Mouse (Mus musculus) gonadal fat pad, adult 2 months (tissue): Measurements from ENCODE around the gene Cdk5r2. TPM values are rescaled to one million over a fixed set of nuclear protein-coding genes. Genes with fewer than 3 reads are reported as not detected.

Source experiments
- DNase-seq: peaks from one replicate; pipeline ENCODE4 v3.0.0-alpha.2; 2012; ENCODE audit warnings: low read depth
- polyA plus RNA-seq: library from polyadenylated mRNA; depleted of rRNA; stranded (reverse); fragments of >200 nt; gene quantifications from 2 replicates; pipeline ENCODE4 v1.2.3, GENCODE M21; 2012

Cdk5r2 gene
- polyA plus RNA-seq, 1 experiment, result 0.04 TPM

- no peak for DNase-seq
Observed at GRCm38 (mm10) chr1:74851001-74851775, 3.5 kb upstream of the Cdk5r2 start.

DNA sequence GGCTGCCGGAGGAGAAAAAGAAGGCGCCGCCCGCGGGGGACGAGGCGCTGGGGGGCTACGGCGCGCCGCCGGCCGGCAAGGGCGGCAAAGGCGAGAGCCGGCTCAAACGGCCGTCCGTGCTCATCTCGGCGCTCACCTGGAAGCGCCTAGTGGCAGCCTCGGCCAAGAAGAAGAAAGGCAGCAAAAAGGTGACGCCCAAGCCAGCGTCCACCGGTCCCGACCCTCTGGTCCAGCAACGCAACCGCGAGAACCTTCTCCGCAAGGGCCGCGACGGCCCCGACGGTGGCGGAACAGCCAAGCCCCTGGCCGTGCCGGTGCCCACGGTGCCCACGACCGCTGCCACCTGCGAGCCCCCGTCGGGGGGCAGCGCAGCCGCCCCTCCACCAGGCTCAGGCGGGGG lies 422 bp downstream of the Cdk5r2 start:
- no peak for DNase-seq

DNA sequence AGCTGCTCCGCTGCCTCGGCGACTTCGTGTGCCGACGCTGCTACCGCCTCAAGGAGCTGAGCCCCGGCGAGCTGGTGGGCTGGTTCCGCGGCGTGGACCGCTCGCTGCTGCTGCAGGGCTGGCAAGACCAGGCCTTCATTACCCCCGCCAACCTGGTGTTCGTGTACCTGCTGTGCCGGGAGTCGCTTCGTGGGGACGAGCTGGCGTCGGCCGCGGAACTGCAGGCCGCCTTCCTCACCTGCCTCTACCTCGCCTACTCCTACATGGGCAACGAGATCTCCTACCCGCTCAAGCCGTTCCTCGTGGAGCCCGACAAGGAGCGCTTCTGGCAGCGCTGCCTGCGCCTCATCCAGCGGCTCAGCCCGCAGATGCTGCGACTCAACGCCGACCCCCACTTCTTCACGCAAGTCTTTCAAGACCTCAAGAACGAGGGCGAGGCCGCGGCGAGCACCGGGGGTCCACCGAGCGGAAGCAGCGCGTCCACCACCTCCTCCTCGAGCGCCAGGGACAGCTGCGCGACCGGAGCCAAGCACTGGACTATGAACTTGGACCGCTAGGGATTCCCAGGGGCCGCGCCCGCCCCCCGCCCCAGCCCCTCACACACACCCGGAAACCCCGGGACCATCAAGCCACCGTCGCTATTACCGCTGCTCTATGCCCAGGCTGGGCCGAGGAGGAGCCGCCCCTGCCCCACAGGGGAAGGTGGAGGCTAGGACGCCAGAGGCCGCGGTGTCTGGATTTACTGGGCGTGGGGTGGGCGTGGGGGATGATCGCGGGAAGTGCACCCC lies 1.1 kb downstream of the Cdk5r2 start:
- no peak for DNase-seq

DNA sequence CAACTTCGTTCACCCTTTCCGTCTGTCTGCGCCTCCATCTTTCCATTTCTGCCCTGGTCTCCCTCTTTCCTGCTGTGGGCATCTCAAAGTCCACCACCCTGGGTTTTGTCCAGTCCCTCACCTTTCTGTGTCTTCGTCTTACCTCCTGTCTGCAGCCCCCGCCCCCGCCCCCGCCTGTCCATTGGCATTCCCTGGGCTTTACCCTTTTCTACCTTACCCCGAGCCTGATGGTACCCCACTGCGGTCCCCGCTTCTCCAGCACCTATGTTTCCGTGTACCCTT lies 1.6 kb downstream of the Cdk5r2 start:
- DNase-seq, result no peak

DNA sequence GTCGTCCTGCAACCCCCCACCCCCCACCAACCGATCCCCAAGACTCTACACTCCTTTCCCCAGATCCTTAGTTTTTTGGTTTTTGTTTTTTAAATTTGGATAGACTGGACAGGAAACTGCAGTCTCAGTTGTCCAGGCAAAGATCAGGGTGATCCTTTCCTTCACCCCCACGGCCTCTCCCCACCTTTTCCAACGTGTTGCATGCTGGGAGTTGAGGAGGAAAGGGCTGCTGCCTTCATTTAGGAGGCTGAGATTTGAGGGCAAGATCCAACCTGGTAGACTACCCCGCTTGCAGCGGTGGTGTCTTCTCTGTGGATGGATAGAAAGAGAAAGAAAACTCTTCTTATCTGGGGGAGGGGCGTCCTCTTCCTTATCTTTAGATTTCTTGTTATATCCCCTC lies 2.1 kb downstream of the Cdk5r2 start:
- DNase-seq, result no peak

DNA sequence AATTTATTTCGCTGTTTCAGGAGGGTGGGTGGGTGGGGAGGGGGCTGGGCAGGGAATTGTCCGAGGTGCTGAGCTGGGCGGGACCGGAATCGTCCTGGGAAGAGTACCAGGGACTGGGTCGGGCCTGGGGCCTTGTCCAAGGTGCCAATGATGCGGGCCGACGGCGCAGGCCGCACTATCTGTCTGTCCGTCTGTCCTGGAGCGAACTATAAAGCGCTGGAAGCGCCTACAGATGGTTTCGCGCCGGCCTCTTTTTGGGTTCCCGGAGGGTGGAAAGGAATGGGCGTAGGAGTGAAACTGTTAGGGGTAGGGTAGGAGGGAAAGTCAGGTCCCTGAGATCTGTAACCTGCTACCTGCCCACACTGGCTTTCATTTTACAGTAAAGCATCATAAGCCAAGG lies 2.5 kb downstream of the Cdk5r2 start:
- no peak for DNase-seq

- no peak for DNase-seq
Observed at GRCm38 (mm10) chr1:74857677-74858076, 2.9 kb downstream of the Cdk5r2 start.

DNA sequence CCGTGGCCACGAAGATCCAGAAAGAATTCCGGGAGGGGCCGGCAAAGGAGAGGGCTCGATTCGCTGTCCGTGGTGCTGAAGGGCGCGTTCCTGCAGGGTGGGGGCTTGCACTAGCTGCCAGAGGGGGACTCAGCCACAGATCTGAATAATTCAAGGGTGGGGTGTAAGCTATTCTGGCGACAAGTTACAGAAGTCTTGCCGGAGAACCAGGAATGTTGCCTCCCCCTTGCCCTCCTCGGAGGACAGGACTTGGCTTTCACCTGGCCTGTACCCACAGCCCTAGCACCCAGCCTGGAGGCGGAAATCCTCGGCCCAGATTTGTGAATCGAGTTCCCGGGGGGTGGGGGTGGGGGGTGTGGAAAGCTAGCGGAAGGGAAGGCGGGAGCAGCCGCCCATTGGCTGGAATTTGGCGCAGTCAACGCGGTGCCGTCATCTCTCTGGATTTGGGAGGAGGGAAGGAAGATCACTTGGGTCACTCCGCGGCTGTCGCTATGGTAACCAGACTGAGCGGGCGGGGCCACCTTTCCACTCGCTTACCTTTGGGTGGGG lies 3.5 kb downstream of the Cdk5r2 start:
- DNase-seq, result no peak

- DNase-seq, result no peak
Observed at GRCm38 (mm10) chr1:74858805-74859204, 4.1 kb downstream of the Cdk5r2 start.

DNA sequence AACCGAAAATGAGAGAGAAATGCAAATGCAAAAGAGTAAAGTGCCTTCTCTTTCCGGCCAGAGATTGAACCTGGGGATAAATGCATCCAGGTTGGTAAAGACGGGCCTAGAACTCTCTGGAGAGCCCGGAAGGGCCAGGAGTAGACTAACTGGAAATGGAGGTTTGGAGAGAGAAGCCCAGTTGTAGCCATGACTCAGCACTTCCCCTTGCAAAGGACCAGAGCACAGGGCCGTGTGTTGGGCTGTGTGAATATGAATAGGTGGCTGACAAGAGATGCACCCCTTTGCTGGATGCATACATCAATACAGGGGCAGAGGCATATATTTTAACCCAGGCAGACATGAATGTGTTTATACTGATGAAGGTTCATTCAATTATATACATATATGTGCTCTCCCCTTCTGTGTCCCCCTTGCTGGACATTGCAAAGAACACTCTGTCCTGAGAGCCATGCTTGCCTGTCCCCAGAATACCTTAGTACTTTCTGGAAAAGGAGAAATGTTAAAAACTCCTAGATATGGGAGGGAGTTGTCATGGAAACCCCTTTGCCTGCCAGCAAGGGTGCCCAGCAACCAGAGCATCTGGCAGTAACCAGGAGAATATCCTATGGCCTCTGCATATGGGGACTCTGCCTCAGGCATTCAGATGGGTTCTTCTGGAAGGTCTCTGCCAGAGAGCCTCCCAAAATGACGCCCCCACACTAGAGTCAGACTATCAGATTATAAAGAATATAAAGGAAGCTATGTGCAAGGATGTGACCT lies 4.7 kb downstream of the Cdk5r2 start:
- DNase-seq, result no peak

GRCm38 (mm10) chr1:74861783-74862182 lies 7.0 kb downstream of the Cdk5r2 start:
- no peak for DNase-seq

DNA sequence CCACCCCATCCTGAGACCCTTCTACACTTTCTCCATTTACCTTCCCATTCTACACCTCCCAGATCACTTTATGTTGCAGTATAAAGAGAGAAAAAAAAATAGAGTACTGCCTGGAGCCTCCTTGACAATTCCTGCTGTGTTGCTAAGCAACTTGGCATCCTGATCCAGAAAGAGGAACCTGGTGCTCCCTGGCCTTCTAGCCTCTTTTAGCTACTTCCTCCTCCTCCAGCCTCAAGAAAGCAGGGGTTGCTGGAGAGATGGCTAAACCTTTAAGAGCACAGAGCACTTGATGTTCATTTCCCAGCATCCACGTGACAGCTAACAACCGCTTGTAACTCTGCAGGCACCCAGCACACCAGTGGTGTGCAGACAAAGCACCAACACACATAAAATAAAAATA lies 17.5 kb downstream of the Cdk5r2 start:
- no peak for DNase-seq

DNA sequence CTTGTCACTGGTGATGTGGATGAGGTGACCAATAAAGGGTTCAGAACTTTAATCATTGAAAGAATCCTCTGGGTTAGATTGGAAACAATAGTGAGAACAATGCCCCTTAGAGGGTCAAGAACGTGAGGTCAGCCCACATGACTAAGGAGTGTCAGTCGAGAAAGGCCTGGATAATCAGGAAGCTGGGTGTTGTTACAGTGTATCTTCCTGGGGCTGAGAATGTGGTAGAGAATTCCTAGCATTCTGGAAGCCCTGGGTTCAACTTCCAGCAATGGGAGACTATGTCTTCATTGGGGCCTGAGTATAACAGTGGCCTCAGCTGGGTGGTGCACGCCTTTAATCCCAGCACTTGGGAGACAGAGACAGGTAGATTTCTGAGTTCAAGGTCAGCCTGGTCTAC lies 22.5 kb downstream of the Cdk5r2 start:
- no peak for DNase-seq

DNA sequence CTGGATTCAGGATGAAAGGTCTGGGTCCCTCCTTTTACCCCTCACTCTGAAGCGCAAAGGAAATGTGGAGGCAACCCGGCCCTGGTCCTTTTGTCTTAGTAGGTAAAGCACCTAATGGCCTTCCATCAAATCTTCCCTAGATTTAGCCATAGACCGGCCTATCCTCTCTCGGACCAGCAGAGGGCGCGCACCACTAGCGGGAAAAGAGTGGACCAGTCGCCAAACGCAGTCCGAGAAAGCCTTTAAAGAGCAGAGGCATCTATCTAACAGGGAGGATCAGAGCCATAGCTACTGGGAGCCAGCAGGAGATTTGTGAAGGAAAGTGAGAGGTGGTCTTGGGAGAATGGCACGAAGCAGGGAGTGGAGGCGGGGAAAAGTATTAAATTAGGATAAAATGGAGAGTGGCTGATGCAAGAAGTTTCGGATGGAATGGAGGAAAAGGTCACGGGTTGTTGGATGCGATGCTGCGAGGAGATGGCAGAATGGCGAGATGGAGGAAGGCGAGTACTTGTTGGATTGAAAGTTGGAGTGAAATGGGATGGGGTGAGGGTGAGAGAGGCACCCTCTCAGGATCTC lies 26.1 kb downstream of the Cdk5r2 start:
- DNase-seq, result no peak

DNA sequence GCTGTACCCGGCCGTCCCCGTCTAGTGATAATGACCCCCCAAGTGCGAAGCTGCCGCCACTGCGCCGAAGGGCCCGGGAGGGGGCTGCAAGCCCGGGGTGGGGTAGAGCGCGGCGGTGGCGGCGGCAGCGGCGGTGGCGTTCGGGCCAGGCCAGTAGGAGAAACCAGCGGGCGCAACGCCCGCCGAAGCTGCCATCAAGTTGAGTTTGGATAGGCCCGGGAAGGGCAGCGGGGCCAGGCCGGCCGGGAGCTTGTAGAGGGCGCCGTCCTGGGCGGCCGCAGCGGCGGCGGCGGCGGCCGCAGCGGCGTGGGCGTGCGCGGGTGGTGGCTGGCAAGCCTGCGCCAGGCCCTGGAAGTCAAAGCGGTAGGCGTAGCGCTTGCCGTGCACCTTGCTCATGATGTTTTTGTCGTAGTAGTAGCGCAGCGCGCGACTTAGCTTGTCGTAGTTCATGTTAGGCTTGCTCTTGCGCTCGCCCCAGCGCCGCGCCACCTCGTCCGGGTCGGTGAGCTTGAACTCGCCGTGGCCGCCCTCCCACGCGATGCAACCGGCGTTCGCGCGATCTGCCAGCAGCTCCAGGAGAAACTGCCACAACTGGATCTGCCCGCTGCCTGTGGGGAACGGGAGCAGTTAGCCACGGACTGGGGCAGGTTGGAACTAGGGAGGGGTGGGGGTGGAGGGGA lies 27.5 kb downstream of the Cdk5r2 start:
- no peak for DNase-seq

DNA sequence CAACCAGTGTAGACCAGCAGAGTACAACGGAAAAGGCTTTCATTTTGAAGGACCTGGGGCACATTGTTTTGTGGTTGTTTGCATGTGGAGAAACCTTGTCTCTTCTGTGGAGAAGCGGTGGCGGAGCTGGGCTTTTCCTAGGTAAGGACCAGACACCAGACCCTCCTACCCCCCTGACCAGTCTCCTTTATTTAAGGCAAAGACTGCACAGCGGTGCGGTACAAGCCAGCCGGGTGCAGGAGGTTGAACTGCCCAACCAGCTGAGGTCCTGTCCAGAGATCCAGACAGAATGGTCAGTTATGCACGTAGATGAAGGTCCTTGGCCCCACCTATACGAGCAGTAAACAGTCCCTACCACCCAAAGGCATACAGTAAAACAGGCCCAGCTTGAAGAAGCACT lies 28.1 kb downstream of the Cdk5r2 start:
- DNase-seq, result no peak

GRCm38 (mm10) chr1:74883441-74883840 lies 28.7 kb downstream of the Cdk5r2 start:
- DNase-seq, result no peak

DNA sequence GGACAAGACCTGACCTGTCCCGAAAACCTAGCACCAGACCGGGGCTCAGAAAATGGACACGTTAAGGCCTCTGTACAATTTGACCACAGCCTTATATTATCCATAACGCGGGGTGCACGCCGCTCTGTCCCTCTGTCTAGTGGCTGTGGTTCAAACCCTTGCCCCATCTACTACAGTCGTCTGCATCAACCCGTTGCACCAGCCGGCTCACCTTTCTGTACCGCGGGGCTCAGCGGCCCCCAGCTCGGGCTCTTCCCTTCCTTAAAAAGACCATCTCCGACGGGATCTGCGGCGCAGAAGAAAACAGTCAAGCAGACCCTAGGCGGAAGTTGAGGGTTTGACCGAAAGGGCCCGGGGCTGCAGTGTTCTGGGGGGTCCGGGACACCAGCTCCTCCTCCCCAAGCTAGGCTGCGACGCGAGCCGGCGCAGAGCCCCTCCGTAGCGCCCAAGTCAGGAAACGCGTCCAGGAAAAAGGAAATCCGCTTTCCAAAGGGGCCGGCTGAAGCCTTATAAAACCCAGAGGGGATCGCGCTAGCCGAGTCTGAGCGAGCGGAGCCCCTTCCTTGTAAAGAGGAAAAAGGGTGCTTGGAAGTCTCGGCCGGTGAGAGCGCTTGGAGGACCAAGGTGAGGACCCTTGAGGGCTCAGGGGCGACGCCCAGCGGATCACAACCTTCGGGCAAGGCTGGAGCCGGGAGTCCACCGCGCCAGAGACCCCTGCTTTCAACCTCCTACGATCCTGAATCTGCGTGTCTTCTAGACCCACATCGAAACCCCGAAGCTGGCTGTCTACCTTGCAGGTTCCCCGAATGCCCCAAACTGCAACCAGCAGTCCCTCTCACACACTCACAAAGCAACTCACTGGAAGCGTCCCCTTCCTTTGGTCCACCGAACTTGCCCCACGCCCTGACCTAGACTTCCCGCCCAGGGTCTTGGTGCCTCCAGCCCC lies 29.7 kb downstream of the Cdk5r2 start:
- DNase-seq, result no peak

- DNase-seq, result no peak
Observed at GRCm38 (mm10) chr1:74885369-74886042, 30.8 kb downstream of the Cdk5r2 start, which contains the start of gene Fev. Fev (minus strand) TSS chr1:74885419.

GRCm38 (mm10) chr1:74891513-74891912 lies 36.8 kb downstream of the Cdk5r2 start:
- DNase-seq, result no peak
